12 mouse cellular contexts compared by ENCODE assay signal in the genomic region with DNA sequence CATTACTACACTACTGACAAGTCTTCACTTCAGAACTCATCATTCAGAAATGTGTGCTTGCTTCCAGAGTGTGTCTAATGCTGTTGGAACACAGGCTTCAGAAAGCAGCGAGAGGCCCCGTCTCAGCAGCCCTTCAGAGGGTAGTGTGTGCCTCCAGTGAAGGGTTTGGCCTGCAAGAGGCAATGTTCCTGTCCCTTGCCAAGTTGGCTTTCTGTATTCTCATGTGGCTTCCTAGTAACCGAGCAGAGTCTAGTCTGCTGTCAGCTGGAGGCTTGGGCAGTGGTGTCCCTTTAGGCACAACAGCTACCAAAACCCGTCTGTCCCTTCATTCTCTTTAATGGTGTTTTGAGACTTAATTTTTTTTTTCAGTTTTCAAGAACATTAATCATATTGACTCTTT.
DNase-seq lines count a peak whose midpoint lies in the region; ATAC-seq lines count a peak whose summit lies in the region.
"Had no signal": no experiment of that assay in that cellular context is flagged by ENCODE, and none has a peak within 500 bp of the region (broad histone marks: within the 10 kb centered on the region; RNA-seq: fewer than 3 reads in every experiment).

No protein-coding gene starts in this region.

- H3K27me3 ChIP-seq in heart, embryonic 10.5 days (ENCODE audit: insufficient read depth, poor library complexity, severe bottlenecking) = no peaks in the 10 kb centered on the region
- H3K27me3 ChIP-seq in liver, embryonic 11.5 days (replicated peaks; ENCODE audit: control insufficient read depth, insufficient read depth, low read length) = no peaks in the 10 kb centered on the region
- H3K27me3 ChIP-seq: limb, embryonic 12.5 days; neural tube, embryonic 12.5 days had no signal

- intact Hi-C loops in heart, postnatal 25 days (cut with DNase I) = loop anchor here (5.0 to 10.0 kb wide), 2 partner anchors 76 to 357 kb away; no protein-coding TSS in a partner anchor

- no peak overlapping the region for H3K4me3 ChIP-seq in heart, embryonic 10.5 days
- H3K4me3 ChIP-seq in liver, embryonic 11.5 days (ENCODE audit: low read depth, low read length) = no peak overlapping the region
- H3K4me3 ChIP-seq: erythroblast, embryonic 14.5 days; limb, embryonic 12.5 days; neural tube, embryonic 12.5 days had no signal

- no peaks in the 10 kb centered on the region for H3K36me3 ChIP-seq in heart, embryonic 10.5 days
- H3K36me3 ChIP-seq in liver, embryonic 11.5 days (ENCODE audit: control insufficient read depth, insufficient read depth, low read length) = no peaks in the 10 kb centered on the region
- H3K36me3 ChIP-seq: limb, embryonic 12.5 days; neural tube, embryonic 12.5 days had no signal

- H3K27ac ChIP-seq in heart, embryonic 10.5 days = no peak overlapping the region
- H3K27ac ChIP-seq in liver, embryonic 11.5 days (ENCODE audit: low read depth, low read length) = no peak overlapping the region
- H3K27ac ChIP-seq: limb, embryonic 12.5 days; neural tube, embryonic 12.5 days had no signal

- 79% methylated on average over 4 of the region's 4 CpGs for WGBS in heart, embryonic 10.5 days
- 71% methylated on average over 4 of the region's 4 CpGs for WGBS in liver, embryonic 11.5 days

- no peak overlapping the region for H3K4me2 ChIP-seq in liver, embryonic 11.5 days
- H3K4me2 ChIP-seq: limb, embryonic 12.5 days; neural tube, embryonic 12.5 days had no signal

- H3K9ac ChIP-seq in liver, embryonic 11.5 days (ENCODE audit: low read depth, low read length) = no peak overlapping the region
- H3K9ac ChIP-seq: limb, embryonic 12.5 days; neural tube, embryonic 12.5 days had no signal

- no peaks in the 10 kb centered on the region for H3K9me3 ChIP-seq in heart, embryonic 10.5 days
- no peaks in the 10 kb centered on the region for H3K9me3 ChIP-seq in liver, embryonic 11.5 days (ENCODE audit: control insufficient read depth, low read length)
- H3K9me3 ChIP-seq: limb, embryonic 12.5 days; neural tube, embryonic 12.5 days had no signal

- H3K4me1 ChIP-seq in heart, embryonic 10.5 days = peaks cover 5% of the 10 kb centered on the region; the same call in 1 of the 2 replicates
- no peaks in the 10 kb centered on the region for H3K4me1 ChIP-seq in liver, embryonic 11.5 days (replicated peaks; ENCODE audit: control insufficient read depth, insufficient read depth, low read length)
- H3K4me1 ChIP-seq: limb, embryonic 12.5 days; neural tube, embryonic 12.5 days had no signal

- peak; percentile 82 to 92 for DNase-seq in heart, adult 18-20 months
- no peak for DNase-seq in heart, embryonic 10.5 days (ENCODE audit: low spot score)
- DNase-seq in lung, postnatal 10 days = peak; percentile 22
- DNase-seq in lung, postnatal 4 days = no peak
- DNase-seq in fibroblast of lung, adult 2 months (ENCODE audit: low read depth) = peak; percentile 65
- DNase-seq in heart, postnatal 25 days (ENCODE audit: low spot score) = peak; percentile 76
- DNase-seq in liver, embryonic 11.5 days (ENCODE audit: low spot score) = no peak
- DNase-seq in frontal cortex, postnatal 10 days (ENCODE audit: low spot score in 2 of 2) = no peak
- DNase-seq: right cerebral cortex, postnatal 4 days had no signal

- ATAC-seq in liver, embryonic 11.5 days (replicated peaks; ENCODE audit: low FRiP score) = no peak

Comparison
In these comparisons a context has a peak if more than half of its experiments do, and no peak if none do; other contexts are left out.
1. DNase-seq: peak in heart, adult 18-20 months (2 of 2), lung, postnatal 10 days (single experiment), fibroblast of lung, adult 2 months (single experiment) and heart, postnatal 25 days (single experiment); none in heart, embryonic 10.5 days (single experiment), lung, postnatal 4 days (0 of 2), liver, embryonic 11.5 days (single experiment) and frontal cortex, postnatal 10 days (0 of 2).